Mouse (Mus musculus): ENCODE data around the gene H2-Aa.

DNA sequence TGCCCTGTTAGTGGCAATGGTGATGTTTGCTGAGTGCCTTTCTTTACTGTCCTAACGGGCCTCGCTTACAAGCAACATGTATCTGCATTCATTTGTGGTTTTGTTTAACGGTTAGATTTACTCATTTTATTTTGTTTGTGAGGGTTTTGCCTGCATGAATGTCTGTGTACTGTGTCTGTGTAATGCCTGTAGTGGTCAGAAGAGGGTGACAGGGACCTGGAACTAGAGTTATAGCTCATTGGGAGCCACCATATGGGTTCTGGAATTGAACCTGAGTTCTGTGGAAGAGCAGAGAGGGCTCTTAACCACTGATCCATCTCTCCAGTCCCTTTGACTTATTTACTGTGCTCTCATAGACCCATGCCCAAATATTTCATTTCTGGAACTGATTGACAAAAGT lies 40.6 kb downstream of the H2-Aa start:
- no peak for TF ChIP-seq POLR2A (IDR thresholded peaks at IDR 0.05; ENCODE audit: insufficient read depth, low read depth, low read length)
- TF ChIP-seq CTCF (IDR thresholded peaks at IDR 0.05; ENCODE audit: insufficient read depth, low read depth, low read length), result no peak

Data from olfactory bulb, adult 2 months (tissue).